Mouse (Mus musculus) liver, adult 2 months (tissue): ENCODE data around the gene Pik3cb.

Experiments used
- CTCF ChIP-seq: fragments of 200-500 bp; IDR thresholded peaks from 2 replicates; pipeline ENCODE4 v1.5.1; 2011; ENCODE audit warnings: low read depth, low read length, control low read depth
- POLR2A ChIP-seq: fragments of 200-500 bp; IDR thresholded peaks from 2 replicates; pipeline ENCODE4 v1.6.1; 2011; ENCODE audit warnings: low read length, control low read depth; ENCODE audit not compliant: insufficient read depth; ENCODE audit errors: extremely low read depth

GRCm38 (mm10) chr9:99164148-99164503 is 23.7 kb upstream of the Pik3cb start:
- TF ChIP-seq CTCF (no peak), POLR2A (no peak)
